Mouse (Mus musculus): ENCODE data around the gene Tmem266. TPM values are rescaled to one million over a fixed set of nuclear protein-coding genes. Genes with fewer than 3 reads are reported as not detected.
A peak's percentile ranks its signal among the peaks of the same experiment; 100 is the strongest.

Gene Tmem266
- polyA plus RNA-seq, 1 experiment from 2014 or later = 0.52 TPM

DNA sequence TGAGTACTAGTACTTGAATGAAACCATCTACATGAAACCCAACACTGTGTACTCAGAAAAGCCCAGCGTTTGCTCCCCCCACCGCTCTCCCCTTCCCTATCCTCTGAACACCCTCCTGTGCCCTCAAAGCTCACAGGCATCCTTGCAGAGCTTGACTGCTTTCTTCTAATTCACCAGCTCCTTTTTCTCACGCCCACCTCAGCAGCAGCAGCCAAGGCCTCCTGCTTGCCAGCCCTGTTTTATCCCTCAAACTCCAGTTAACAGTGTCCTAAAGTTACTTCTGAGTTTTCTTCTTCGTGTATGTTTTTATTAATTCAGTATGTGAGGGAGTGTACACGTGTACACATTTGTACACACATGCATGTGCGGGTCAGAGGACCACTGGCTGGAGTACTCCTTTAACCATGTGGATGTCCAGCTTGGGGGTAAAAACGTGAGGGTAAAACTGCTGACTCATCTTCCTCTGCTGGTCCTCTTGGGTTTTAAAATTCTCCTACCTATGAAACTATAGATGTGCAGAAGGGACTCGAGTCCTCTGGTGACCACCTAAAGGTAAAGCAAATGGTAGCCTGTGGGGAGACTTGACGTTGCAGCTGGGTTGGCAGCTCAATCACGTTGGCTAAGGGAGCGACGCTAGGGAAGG is 13.0 kb upstream of the Tmem266 start:
- no peak for DNase-seq (ENCODE audit: low spot score)
- H3K4me3 ChIP-seq = no peak overlapping the region
- no peaks in the 10 kb centered on the region for H3K36me3 ChIP-seq (replicated peaks)
- H3K9me3 ChIP-seq = no peaks in the 10 kb centered on the region
- no peaks in the 10 kb centered on the region for H3K27me3 ChIP-seq (replicated peaks; ENCODE audit: low read depth, poor library complexity, severe bottlenecking)
- WGBS = 71% methylated on average over 12 of the region's 12 CpGs
- no peak overlapping the region for H3K27ac ChIP-seq (replicated peaks)
- peaks cover 10% of the 10 kb centered on the region for H3K4me1 ChIP-seq

DNA sequence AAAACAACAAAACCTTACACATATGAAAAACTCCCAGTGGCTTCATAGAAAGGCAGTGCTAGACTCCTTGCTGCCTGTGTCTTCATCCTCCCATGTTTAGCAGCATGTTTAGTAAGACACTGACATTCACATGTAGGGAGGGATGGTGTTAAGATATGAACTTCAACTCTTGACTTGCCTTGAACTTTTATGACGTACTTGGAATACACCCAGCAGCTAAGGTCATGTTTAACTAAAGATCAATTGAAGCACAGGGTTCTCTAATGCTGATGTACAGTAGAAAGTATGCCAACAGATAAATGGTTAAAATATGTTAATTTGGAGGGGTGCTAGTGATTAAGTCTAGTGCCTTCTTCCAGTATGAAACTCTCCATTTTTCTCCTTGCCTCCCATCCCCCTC is 4.1 kb upstream of the Tmem266 start:
- H3K36me3 ChIP-seq (replicated peaks) = no peaks in the 10 kb centered on the region
- 76% methylated on average over 1 of the region's 1 CpGs for WGBS
- H3K27me3 ChIP-seq (replicated peaks; ENCODE audit: low read depth, poor library complexity, severe bottlenecking) = peaks cover 49% of the 10 kb centered on the region
- H3K4me3 ChIP-seq = no peak overlapping the region
- peaks cover 13% of the 10 kb centered on the region for H3K4me1 ChIP-seq
- no peaks in the 10 kb centered on the region for H3K9me3 ChIP-seq
- no peak overlapping the region for H3K27ac ChIP-seq (replicated peaks)
- DNase-seq (ENCODE audit: low spot score) = no peak

DNA sequence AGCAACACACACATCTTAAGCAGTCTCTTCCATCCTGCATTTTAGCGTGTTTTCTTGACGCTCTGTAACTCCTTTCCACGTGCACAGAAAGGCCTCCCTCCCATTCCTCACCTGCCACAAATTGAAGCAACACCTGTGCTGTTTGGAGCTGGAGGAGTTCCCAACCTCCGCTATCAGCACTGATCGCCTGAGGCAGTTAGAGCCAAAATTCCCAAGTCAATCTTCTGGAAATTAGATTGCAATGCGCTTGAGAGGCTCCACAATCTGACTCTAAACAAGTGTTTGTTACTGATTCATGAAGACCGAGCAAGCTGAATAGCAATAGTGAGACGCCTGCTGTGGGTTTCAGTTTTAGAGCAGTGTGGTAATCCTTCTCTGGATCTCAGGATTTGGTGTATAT is 2.6 kb upstream of the Tmem266 start:
- Histone ChIP-seq H3K27ac (replicated peaks) (no peak overlapping the region), H3K4me1 (peaks cover 17% of the 10 kb centered on the region), H3K9me3 (no peaks in the 10 kb centered on the region), H3K36me3 (replicated peaks) (no peaks in the 10 kb centered on the region), H3K27me3 (replicated peaks; ENCODE audit: low read depth, poor library complexity, severe bottlenecking) (peaks cover 63% of the 10 kb centered on the region), H3K4me3 (no peak overlapping the region)
- DNase-seq (ENCODE audit: low spot score) = no peak
- WGBS = 48% methylated on average over 8 of the region's 8 CpGs

DNA sequence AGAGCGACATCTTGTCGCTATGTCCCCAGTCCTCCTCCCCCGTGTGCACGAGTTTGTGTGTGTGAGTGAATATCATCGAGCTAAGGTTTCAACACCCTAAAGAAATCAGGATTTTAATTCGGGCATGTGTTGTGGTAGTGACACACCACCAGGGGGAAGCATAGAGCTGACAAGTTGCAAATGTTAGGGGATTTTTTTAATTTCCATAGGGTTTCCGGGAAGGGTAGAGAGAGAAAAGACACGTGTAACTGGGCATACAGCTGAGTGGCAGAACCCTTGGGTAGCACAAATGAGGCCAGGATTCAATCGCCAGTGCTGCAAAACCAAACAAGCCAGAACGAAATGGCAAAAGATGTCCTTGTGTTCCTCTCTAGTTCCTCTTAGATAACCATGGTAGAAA is 2.2 kb upstream of the Tmem266 start:
- no peak for DNase-seq (ENCODE audit: low spot score)
- Histone ChIP-seq H3K36me3 (replicated peaks) (no peaks in the 10 kb centered on the region), H3K9me3 (no peaks in the 10 kb centered on the region), H3K4me1 (peaks cover 17% of the 10 kb centered on the region), H3K4me3 (no peak overlapping the region), H3K27ac (replicated peaks) (no peak overlapping the region), H3K27me3 (replicated peaks; ENCODE audit: low read depth, poor library complexity, severe bottlenecking) (peaks cover 67% of the 10 kb centered on the region)
- WGBS = 54% methylated on average over 10 of the region's 10 CpGs

DNA sequence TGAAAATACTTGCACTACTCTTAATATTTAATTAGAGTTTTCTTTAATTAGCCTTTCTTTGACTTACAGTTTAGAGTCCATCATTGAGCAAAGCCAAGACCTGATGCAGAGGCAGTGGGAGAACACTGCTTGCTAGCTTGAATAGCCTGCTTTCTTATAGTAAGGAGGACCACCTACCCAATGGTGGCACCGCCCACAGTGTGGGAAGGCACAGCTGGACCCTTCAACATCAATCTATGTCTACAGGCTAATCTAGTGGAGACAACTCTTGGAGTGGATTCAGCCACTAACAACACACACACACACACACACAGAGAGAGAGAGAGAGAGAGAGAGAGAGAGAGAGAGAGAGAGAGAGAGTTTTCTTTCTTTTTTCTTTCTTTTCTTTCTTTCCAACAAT is 1.7 kb upstream of the Tmem266 start:
- H3K27ac ChIP-seq (replicated peaks) = no peak overlapping the region
- H3K9me3 ChIP-seq = no peaks in the 10 kb centered on the region
- no peaks in the 10 kb centered on the region for H3K36me3 ChIP-seq (replicated peaks)
- H3K4me3 ChIP-seq = no peak overlapping the region
- DNase-seq (ENCODE audit: low spot score) = peak; percentile 29
- peaks cover 17% of the 10 kb centered on the region for H3K4me1 ChIP-seq
- 39% methylated on average over 1 of the region's 1 CpGs for WGBS
- peaks cover 73% of the 10 kb centered on the region for H3K27me3 ChIP-seq (replicated peaks; ENCODE audit: low read depth, poor library complexity, severe bottlenecking)

DNA sequence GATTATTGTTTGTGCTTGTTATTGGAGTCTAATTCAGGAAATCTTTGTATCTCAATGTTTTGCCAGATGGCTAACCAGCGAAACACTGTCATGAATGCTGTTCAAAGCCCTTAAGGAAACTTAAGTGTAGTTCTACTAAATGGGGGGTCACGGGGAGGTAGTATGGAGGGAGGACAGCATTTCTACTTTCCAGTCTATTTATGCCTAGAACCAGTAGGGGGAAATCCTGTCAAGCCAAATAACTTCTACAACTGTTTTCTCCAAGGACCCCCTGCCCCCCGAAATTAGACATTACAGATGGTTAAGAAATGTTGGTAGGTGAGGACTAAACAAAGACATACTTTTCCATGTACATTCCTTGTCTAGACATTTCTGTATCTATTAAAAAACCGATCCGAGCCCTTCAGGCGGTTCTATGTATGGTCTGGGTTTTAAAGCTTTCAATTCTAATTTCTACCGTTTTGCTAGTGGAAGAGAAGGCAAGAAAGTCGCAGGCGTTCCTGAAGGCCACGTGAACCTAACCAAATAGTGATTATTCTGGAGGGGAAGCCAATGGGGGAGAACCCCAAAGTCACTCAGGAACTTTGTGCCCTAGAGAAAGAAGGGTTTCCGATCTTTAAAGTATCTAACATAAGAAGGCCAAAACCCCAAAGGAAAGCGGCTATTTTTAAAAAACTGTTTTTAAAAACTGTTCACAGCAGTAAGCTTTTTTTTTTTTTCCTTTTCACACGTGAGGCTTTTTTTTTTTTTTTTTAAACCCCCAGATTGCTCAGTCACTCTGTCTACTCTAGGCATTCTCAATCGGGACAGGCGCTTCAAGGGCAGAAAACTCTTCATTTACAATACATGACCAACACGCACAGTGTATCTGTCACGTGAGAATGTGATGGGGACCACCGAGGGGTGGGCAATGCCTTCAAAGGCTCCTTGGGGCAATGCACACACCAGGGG is 874 bp upstream of the Tmem266 start:
- 17% methylated on average over 18 of the region's 18 CpGs for WGBS
- Histone ChIP-seq H3K36me3 (replicated peaks) (no peaks in the 10 kb centered on the region), H3K27ac (replicated peaks) (peak overlapping the region; percentile 80)

DNA sequence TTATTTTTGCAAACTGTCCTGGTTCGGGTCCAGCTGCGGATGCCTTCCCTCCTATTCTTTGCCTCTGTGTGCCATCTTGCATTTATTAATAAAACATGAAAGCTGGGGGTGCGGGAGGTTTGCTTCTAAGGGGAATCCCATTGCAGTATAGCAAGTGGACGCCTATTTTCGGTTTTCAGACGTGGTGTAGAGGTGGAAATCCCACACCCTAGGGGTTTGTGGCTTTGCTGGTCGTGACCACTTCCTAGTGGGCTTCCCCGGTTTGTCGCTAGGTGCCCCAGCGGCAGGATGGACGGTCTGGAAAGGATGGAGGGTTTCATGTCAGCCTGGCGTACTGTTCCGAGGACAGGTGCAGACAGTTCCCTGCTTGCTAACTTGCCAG is 512 bp downstream of the Tmem266 start:
- WGBS = under 1% methylated on average over 13 of the region's 13 CpGs
- Histone ChIP-seq H3K4me3 (peak overlapping the region; percentile 76), H3K4me1 (peaks cover 28% of the 10 kb centered on the region), H3K36me3 (replicated peaks) (no peaks in the 10 kb centered on the region), H3K9me3 (no peaks in the 10 kb centered on the region), H3K27me3 (replicated peaks; ENCODE audit: low read depth, poor library complexity, severe bottlenecking) (peaks cover 90% of the 10 kb centered on the region), H3K27ac (replicated peaks) (peak overlapping the region; percentile 80)
- peak; percentile 54 for DNase-seq (ENCODE audit: low spot score)

More for the DNA sequence above, 874 bp upstream of the Tmem266 start:
- Histone ChIP-seq H3K27me3 (replicated peaks; ENCODE audit: low read depth, poor library complexity, severe bottlenecking) (peaks cover 81% of the 10 kb centered on the region), H3K9me3 (no peaks in the 10 kb centered on the region), H3K4me1 (peaks cover 17% of the 10 kb centered on the region), H3K4me3 (peak overlapping the region; percentile 76)
- no peak for DNase-seq (ENCODE audit: low spot score)

DNA sequence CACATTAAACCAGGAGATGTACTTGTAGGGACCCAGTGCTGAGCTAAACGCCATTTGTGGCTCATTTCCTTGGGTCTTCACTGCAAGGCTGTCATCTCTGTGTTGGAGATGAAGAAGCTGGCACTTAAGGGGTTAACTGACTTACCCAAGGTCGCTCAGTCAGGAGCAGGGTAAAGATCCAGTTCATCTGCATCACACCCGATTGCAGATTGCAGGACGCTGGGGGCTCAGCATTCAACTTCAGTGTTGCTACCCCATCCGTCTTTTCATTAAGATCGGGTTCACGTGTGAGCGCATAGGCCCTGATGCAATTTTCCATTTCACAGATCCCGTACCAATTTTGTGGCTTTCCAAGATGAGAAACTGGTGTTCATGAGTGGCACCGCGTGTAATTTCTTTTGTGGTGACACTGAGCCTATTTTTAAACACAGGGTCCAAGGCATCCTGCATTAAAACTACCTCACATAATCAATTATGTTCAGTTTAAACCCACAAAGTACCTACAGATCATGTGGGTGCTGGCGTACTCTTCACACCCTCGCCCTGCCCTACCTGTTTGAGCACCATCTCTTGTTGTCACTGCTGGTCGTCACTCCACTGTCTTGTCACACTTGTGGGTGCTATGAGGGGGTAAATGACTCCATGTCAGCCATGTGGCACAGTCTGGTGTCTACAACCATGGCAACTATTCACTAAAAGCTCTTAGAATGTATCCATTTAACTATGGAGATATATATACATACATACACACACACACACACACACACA is 1.6 kb downstream of the Tmem266 start:
- DNase-seq (ENCODE audit: low spot score) = no peak

DNA sequence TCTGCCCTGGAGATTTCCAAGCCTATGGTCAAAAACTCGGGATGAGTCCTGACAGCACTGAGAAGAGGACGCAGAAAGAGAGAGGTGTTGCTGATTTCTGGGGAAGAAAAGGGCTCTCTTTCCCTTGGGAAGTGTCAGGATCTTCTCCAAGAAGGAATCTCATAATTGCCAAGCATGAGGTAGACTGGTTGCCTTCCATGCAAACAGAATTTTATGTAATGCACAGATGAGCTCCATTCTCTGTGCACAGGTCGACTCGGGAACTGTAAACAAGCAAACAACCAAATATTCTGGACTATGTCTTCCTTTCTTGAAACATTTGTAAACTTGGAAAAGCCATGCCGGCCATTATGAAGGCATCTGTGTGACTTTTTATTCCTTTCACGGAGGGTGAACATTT is 2.7 kb downstream of the Tmem266 start:
- H3K4me1 ChIP-seq = peaks cover 41% of the 10 kb centered on the region

More for the DNA sequence above, 1.6 kb downstream of the Tmem266 start:
- H3K4me1 ChIP-seq = peaks cover 38% of the 10 kb centered on the region
- no peak overlapping the region for H3K4me3 ChIP-seq
- H3K36me3 ChIP-seq (replicated peaks) = no peaks in the 10 kb centered on the region
- H3K9me3 ChIP-seq = no peaks in the 10 kb centered on the region
- peaks cover 85% of the 10 kb centered on the region for H3K27me3 ChIP-seq (replicated peaks; ENCODE audit: low read depth, poor library complexity, severe bottlenecking)
- WGBS = 26% methylated on average over 14 of the region's 14 CpGs
- no peak overlapping the region for H3K27ac ChIP-seq (replicated peaks)

DNA sequence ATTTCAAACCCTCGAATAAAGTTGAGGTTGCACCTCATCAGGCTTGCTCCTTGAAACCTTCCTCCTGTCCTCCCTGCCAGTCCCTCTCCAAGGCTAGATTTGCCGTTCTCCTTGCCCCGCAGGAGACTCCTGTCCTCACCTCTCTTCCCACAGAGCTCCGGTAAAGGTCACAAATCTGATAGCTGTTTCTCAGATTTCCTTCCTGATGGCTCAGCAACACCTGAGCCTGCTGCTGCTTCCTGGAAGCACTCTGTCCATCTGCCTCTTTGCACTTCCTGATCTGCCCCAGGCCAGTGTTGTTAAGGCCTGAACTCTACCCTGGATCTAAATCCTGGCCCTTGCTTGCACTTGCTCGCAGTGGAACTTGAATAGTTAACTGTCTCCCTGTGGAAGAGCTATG is 5.8 kb downstream of the Tmem266 start:
- no peak for DNase-seq (ENCODE audit: low spot score)
- WGBS = 29% methylated on average over 5 of the region's 5 CpGs

More for the DNA sequence above, 2.7 kb downstream of the Tmem266 start:
- H3K4me3 ChIP-seq = no peak overlapping the region
- WGBS = 76% methylated on average over 6 of the region's 6 CpGs
- no peaks in the 10 kb centered on the region for H3K36me3 ChIP-seq (replicated peaks)
- H3K27me3 ChIP-seq (replicated peaks; ENCODE audit: low read depth, poor library complexity, severe bottlenecking) = peaks cover 76% of the 10 kb centered on the region
- no peak overlapping the region for H3K27ac ChIP-seq (replicated peaks)
- no peaks in the 10 kb centered on the region for H3K9me3 ChIP-seq
- no peak for DNase-seq (ENCODE audit: low spot score)

DNA sequence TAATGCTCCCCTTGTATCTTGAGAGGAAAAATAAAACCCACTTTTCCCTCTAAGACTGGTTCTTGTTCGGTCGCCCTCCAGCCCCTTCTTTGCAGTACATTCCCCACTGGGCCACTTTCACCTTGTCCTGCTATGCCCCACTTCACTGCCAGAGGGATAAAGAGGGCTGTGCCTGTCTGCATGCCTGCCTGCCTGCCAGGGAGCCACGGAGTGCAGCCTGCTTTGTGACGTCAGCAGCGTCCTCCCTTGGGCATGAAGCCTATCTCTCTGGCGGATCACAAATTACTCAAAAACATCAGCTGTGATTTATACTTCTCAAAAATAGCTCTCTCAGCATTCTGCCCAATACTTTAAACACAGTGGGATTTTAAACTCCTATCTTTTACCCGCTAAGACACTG is 6.2 kb downstream of the Tmem266 start:
- peaks cover 27% of the 10 kb centered on the region for H3K4me1 ChIP-seq
- no peaks in the 10 kb centered on the region for H3K9me3 ChIP-seq
- H3K27ac ChIP-seq (replicated peaks) = no peak overlapping the region
- WGBS = 26% methylated on average over 7 of the region's 7 CpGs
- no peaks in the 10 kb centered on the region for H3K36me3 ChIP-seq (replicated peaks)
- no peak overlapping the region for H3K4me3 ChIP-seq
- H3K27me3 ChIP-seq (replicated peaks; ENCODE audit: low read depth, poor library complexity, severe bottlenecking) = peaks cover 43% of the 10 kb centered on the region
- peak; percentile 27 for DNase-seq (ENCODE audit: low spot score)

More for the DNA sequence above, 5.8 kb downstream of the Tmem266 start:
- Histone ChIP-seq H3K27ac (replicated peaks) (no peak overlapping the region), H3K27me3 (replicated peaks; ENCODE audit: low read depth, poor library complexity, severe bottlenecking) (peaks cover 47% of the 10 kb centered on the region), H3K4me3 (no peak overlapping the region), H3K36me3 (replicated peaks) (no peaks in the 10 kb centered on the region), H3K9me3 (no peaks in the 10 kb centered on the region), H3K4me1 (peaks cover 30% of the 10 kb centered on the region)

DNA sequence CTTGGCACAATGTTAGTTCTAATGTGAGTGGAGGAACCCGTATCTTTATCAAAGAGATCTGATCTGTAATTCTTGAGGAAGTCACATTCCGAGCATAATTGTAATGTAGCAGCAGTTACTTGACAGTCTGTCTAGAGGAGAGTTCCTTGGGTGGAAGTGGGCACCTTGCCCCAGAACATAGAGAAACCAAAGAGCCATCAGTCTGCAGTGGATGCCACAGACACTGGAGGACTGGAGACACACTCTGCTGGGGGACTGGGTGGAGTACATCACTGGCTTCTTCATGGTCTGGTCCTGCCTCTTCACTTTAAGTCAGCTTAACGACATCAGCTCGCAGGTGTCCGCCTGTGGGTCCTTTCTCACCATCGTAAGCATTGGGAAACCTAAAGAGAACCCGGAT is 17.5 kb downstream of the Tmem266 start:
- Histone ChIP-seq H3K4me3 (no peak overlapping the region), H3K9me3 (no peaks in the 10 kb centered on the region), H3K27me3 (replicated peaks; ENCODE audit: low read depth, poor library complexity, severe bottlenecking) (0 out of 2 replicates have a peak, but pooled peaks cover 5% of the 10 kb centered on the region), H3K27ac (replicated peaks) (no peak overlapping the region), H3K36me3 (replicated peaks) (no peaks in the 10 kb centered on the region), H3K4me1 (no peaks in the 10 kb centered on the region)
- WGBS = 86% methylated on average over 7 of the region's 7 CpGs
- DNase-seq (ENCODE audit: low spot score) = no peak
